Mouse (Mus musculus): ENCODE data around the gene Gm3238. TPM values are rescaled to one million over a fixed set of nuclear protein-coding genes. Genes with fewer than 3 reads are reported as not detected.
"Not testable (repeated sequence)": the region's sequence is repeated elsewhere in the genome, so short reads cannot be mapped to it uniquely, and the experiment has no call there.

The Gm3238 gene
- not detected for total RNA-seq (2021)

GRCm38 (mm10) chr10:77771225-77771624 lies at the start of gene Gm3238:
Gene Gm3238, minus strand, starts transcription at chr10:77771325.
- DNase-seq; intact Hi-C loops (cut with DNase I): not testable (repeated sequence)

- DNase-seq, result no peak
- intact Hi-C loops (cut with DNase I), result no loop called here
Observed at GRCm38 (mm10) chr10:77819203-77819602, 48.1 kb upstream of the Gm3238 start.

GRCm38 (mm10) chr10:77818523-77818922 lies 47.4 kb upstream of the Gm3238 start:
- DNase-seq, result no peak
- intact Hi-C loops (cut with DNase I), result no loop called here

- DNase-seq, result peak; percentile 17
- intact Hi-C loops (cut with DNase I), result no loop called here
Observed at GRCm38 (mm10) chr10:77815514-77815913, 44.4 kb upstream of the Gm3238 start.

- intact Hi-C loops (cut with DNase I), result no loop called here
- DNase-seq, result no peak
Observed at GRCm38 (mm10) chr10:77814382-77814781, 43.3 kb upstream of the Gm3238 start, which contains the start of gene Gm2696. Gene Gm2696, plus strand, starts transcription at chr10:77814682.

GRCm38 (mm10) chr10:77811743-77812142 lies 40.6 kb upstream of the Gm3238 start, which contains the start of gene Gm9507:
Gene Gm9507, minus strand, starts transcription at chr10:77811843.
- intact Hi-C loops (cut with DNase I), result no loop called here
- DNase-seq, result no peak

GRCm38 (mm10) chr10:77804095-77804494 lies 33.0 kb upstream of the Gm3238 start:
- intact Hi-C loops (cut with DNase I), result no loop called here
- no peak for DNase-seq

GRCm38 (mm10) chr10:77798921-77799508 lies 27.9 kb upstream of the Gm3238 start, which contains the start of gene Gm19668:
Gene Gm19668, minus strand, starts transcription at chr10:77799133.
- intact Hi-C loops (cut with DNase I), result no loop called here

GRCm38 (mm10) chr10:77798164-77798920 lies 27.2 kb upstream of the Gm3238 start:
- DNase-seq, result peak; percentile 38
- intact Hi-C loops (cut with DNase I), result not testable (repeated sequence)

More at GRCm38 (mm10) chr10:77798921-77799508, 27.9 kb upstream of the Gm3238 start, which contains the start of gene Gm19668:
- DNase-seq, result no peak

GRCm38 (mm10) chr10:77797677-77798076 lies 26.6 kb upstream of the Gm3238 start:
- no peak for DNase-seq
- intact Hi-C loops (cut with DNase I), result no loop called here

- intact Hi-C loops (cut with DNase I), result no loop called here
- no peak for DNase-seq
Observed at GRCm38 (mm10) chr10:77794976-77795375, 23.9 kb upstream of the Gm3238 start, which contains the start of gene Gm9639. Gene Gm9639, minus strand, starts transcription at chr10:77795076.

GRCm38 (mm10) chr10:77788621-77789020 lies 17.5 kb upstream of the Gm3238 start:
- no peak for DNase-seq
- intact Hi-C loops (cut with DNase I), result no loop called here

GRCm38 (mm10) chr10:77787876-77788275 lies 16.8 kb upstream of the Gm3238 start, which contains the start of gene Gm7137:
Gene Gm7137, minus strand, starts transcription at chr10:77788200.
- peak; percentile 14 for DNase-seq
- intact Hi-C loops (cut with DNase I), result not testable (repeated sequence)

GRCm38 (mm10) chr10:77783396-77783795 lies 12.3 kb upstream of the Gm3238 start:
- intact Hi-C loops (cut with DNase I); DNase-seq: not testable (repeated sequence)

GRCm38 (mm10) chr10:77782442-77782841 lies 11.3 kb upstream of the Gm3238 start, which contains the start of gene Gm3250:
Gene Gm3250, minus strand, starts transcription at chr10:77782542.
- intact Hi-C loops (cut with DNase I); DNase-seq: not testable (repeated sequence)

- intact Hi-C loops (cut with DNase I); DNase-seq: not testable (repeated sequence)
Observed at GRCm38 (mm10) chr10:77776844-77777243, 5.7 kb upstream of the Gm3238 start, which contains the start of gene Gm7138. Gene Gm7138, minus strand, starts transcription at chr10:77776944.

GRCm38 (mm10) chr10:77772142-77772541 lies 1.0 kb upstream of the Gm3238 start:
- DNase-seq; intact Hi-C loops (cut with DNase I): not testable (repeated sequence)

GRCm38 (mm10) chr10:77769727-77770126 lies 1.4 kb downstream of the Gm3238 start:
- intact Hi-C loops (cut with DNase I), result no loop called here
- DNase-seq, result no peak

- DNase-seq; intact Hi-C loops (cut with DNase I): not testable (repeated sequence)
Observed at GRCm38 (mm10) chr10:77759582-77759981, 11.5 kb downstream of the Gm3238 start, which contains the start of gene Gm3233. Gene Gm3233, minus strand, starts transcription at chr10:77759682.

- DNase-seq, result no peak
- intact Hi-C loops (cut with DNase I), result no loop called here
Observed at GRCm38 (mm10) chr10:77753448-77753847, 17.7 kb downstream of the Gm3238 start.

GRCm38 (mm10) chr10:77752312-77752711 lies 18.8 kb downstream of the Gm3238 start:
- intact Hi-C loops (cut with DNase I); DNase-seq: not testable (repeated sequence)
